Mouse (Mus musculus) layer of hippocampus, adult 8-10 months (tissue): Measurements from ENCODE around the gene Tmem30b. TPM values are rescaled to one million over a fixed set of nuclear protein-coding genes. Genes with fewer than 3 reads are reported as not detected.
A peak's percentile ranks its signal among the peaks of the same experiment; 100 is the strongest.
"Not testable (repeated sequence)": the region's sequence is repeated elsewhere in the genome, so short reads cannot be mapped to it uniquely, and the experiment has no call there.

Experiments used
- DNase-seq, 2 experiments: peaks; one replicate each; pipeline ENCODE4 v3.0.0; 2022; ENCODE audit warnings: low spot score in 2 of 2
- total RNA-seq, 4 experiments: library from RNA; stranded (reverse); gene quantifications; 2 replicates each; pipeline ENCODE4 v1.2.4; 2022

The Tmem30b gene
- under 1 TPM in 1 of 4 experiments, not detected in 3; 0.11 TPM for total RNA-seq

- DNase-seq = no peak
Measured at GRCm38 (mm10) chr12:73546086-73546711, at the start of gene Tmem30b. Gene Tmem30b, minus strand, starts transcription at chr12:73546392.

GRCm38 (mm10) chr12:73595226-73595625 is 49.0 kb upstream of the Tmem30b start:
- DNase-seq = no peak

DNA sequence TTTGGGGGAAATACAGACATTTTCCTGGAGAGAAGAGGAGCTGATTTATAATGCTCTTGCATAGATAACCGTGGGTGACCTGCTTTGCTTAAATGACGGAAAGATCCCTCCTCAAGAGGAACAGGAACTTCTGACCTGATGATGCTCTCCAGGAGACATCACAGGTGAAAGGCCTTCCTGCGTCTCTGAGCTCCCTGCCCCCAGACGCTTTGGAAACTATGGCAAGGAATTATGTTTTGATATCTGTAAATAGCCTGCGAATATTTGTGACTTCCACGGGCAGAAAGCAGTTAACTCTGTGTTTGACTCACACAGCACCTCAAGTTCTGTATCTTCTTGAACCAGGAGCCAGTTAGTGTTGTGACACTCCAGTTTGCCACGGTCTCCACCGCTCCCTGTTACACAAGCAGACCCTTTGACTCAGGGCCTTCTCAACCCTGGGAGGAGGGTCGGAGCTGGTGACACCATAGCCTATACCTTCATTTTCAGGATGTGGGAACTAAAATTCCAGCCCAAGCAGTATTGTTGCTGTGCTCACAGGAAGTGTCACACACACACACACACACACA is 48.1 kb upstream of the Tmem30b start:
- no peak for DNase-seq

DNA sequence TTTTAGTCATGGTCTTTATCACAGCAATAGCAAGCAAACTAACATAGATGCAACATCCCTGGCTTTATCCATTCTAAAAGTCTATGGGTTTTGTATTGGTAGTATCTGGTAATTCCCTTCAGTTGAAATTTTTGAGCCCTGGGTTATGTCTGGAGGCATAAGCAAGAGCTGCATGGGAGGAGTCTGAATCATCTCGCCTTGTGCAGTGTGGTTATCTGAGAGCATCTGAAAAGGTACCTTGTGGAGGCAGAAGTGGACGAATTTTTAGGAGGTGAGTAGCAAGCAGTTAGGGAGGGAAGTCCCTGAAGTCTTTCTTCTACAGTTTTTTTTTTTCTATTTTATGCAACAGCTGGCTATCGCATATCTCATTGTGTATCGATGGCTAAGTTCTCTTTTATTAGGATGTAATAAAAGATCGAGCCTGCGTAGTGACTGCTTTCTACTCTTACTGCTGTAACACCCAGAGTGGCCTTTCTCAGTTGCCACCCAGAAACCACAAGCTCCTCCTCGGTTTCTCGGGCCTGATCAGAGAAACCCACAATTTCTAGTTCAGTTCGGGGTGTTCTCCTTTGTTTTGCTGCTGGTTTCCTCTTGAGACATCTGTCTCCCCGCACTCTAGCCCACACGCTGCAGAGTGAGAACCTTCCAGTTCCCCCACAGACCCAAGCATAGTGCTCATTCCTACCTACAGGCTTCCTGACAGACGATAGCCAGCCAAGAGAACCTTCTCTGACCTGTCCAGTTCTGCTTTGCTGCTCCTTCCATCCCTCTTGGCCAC is 47.0 kb upstream of the Tmem30b start:
- no peak for DNase-seq

GRCm38 (mm10) chr12:73591625-73592024 is 45.4 kb upstream of the Tmem30b start:
- no peak for DNase-seq

- no peak for DNase-seq
Measured at GRCm38 (mm10) chr12:73590627-73591276, 44.6 kb upstream of the Tmem30b start.

DNA sequence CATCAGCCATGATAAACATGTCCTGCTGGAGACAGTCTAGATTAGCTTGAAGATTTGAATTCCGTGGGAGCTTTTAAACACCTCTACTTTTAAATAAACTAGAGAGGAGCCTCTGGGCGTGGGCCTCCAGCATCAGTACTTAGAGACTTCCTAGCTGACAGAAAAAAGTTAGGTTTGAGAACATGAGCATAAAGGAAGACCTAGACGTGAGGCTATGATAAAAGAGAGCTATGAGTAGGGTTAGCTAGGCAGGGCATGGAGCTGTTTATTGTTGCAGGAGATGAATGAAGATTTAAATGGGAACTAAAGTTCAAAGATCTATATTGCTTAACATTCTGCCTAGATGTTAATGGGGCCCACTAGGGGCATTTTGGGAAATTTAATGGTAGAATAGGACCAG is 41.1 kb upstream of the Tmem30b start:
- no peak for DNase-seq

GRCm38 (mm10) chr12:73585850-73586249 is 39.7 kb upstream of the Tmem30b start:
- DNase-seq = no peak

- DNase-seq = no peak
Measured at GRCm38 (mm10) chr12:73585241-73585801, 39.1 kb upstream of the Tmem30b start.

GRCm38 (mm10) chr12:73584610-73585240 is 38.5 kb upstream of the Tmem30b start, which contains the start of gene Prkch:
Gene Prkch, plus strand, starts transcription at chr12:73584796.
- peak in 1 of 2 experiments; percentile 20 for DNase-seq

GRCm38 (mm10) chr12:73583813-73584609 is 37.8 kb upstream of the Tmem30b start:
- no peak for DNase-seq

- no peak for DNase-seq
Measured at GRCm38 (mm10) chr12:73583318-73583717, 37.1 kb upstream of the Tmem30b start.

DNA sequence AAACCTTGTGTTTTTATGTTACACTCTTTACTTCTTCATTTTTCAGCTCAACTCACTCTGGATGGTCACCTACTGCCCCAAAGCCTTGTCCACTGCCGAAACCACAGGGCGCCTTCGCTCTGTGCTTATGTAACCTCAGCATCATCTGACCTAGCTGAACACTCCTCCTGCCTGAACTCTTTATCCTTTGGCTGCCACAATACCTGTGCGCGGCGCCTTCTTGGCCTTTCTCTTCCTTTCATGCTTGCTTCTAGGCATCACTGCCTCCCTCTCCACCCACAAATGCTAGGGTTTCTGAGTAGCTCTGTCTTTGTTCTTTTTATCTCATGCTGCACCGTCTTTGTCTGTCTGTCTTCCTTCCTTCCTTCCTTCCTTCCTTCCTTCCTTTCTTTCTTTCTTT is 34.6 kb upstream of the Tmem30b start:
- DNase-seq = no peak

DNA sequence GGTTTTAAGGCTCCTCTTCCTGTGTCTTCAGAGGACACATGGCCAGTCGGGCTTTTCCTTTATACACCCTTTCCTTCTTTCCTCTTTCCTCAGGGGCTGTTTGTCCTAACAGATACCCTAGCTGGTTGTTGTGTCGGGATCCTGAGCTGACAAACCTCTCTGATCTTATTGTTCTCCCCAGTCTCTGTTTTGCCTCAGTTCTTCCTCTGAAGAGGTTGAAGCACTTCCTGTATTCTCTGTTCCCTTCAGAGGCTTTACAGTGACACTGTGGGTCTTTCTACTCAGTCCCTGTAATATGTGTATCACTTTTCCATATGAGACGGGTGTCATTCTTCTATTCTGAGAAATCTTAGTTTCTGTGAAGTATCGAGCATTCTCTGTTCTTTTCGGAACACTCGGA is 31.9 kb upstream of the Tmem30b start:
- DNase-seq = no peak

DNA sequence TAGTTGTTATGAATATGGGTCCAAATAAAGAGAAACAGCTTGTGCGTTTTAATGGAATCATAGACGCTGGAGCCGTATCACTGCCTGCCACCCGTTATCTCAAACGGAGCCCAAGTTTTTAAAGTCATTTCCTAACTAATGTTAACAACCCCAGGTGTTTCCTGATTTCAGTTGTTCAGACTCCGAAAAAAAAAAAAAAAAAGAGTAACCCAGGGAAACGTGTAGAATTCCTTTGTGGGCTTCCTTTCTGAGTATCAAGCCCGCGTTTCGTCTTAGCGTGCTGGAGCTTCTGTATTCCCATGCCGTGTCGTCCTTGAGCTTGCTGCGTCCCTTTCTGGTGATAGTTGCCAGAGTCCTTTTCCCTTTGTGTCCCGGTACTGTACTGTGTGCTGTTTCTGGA is 28.4 kb upstream of the Tmem30b start:
- no peak for DNase-seq

DNA sequence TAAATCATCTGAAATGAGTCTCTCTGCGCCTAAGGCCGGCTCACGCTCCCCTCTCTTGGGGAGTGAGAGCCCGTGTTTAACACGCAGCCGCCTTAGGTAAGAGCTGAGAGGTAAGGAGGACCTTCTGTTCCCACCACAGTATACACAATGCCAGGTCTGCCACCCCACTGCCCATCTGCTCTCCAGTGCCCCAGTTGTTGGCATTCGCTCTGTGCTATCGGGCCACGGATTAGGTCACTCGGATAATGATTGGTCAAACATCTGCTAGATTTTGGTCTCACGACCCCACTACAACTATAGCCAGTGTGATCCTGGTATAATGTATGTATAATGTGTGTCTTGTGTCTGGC is 19.4 kb upstream of the Tmem30b start:
- DNase-seq = no peak

DNA sequence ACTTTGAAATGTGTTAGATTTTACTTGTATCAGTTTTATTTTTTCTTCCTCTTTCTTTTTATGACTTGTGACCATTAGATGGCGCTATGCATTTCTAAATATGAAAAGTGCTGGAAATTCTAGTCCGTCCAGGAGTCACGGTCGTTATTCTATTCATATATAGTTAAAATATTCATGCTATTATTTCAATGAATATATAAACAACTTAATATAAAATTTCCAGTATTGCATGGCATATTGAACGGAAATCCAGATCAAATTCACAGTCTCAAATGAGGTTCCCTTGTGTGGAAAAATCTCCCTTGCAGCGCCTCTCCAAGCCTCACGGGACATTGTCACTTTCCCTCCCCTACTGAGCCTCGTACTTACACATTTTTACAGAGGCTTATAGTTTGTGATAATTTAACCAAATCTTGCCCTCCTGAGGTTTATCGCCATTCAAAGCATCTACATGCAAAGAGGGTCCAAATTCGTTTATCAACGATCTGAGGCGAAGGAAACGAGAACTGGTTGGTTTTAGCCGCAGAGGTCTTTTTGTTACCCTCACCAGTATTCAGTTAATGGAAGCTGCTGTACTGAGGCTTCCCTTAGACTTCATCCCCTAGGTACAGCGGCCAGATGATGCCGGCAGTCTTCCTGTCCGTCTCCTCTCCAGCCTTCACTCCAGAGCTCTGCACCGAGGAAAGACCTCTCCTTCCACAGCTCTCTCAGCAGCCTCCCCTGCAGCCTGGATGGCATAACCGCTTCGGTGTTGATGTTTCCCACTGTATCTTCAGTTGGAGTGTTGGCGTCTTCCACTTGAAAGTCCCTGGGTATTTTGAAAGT is 18.8 kb upstream of the Tmem30b start:
- DNase-seq = no peak

DNA sequence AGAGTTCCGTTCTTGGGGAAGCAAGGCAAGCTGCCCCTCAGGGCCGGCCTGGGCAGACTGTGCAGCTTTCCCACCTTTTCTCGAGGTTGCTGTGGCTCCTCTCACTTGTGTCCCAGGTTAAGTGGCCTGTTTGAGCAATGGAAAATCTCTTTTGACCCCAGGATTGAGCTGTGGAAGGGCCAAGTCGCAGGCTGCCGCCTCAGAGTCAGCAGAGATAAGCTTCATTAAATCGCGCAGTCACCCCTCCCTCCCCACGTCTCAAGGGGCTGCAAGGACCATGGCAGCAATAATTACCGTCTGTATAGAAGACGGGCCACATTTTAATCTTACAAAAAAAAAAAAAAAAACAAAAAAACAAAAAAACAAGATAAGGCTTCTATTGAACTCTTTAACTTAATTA is 18.0 kb upstream of the Tmem30b start:
- DNase-seq = no peak

DNA sequence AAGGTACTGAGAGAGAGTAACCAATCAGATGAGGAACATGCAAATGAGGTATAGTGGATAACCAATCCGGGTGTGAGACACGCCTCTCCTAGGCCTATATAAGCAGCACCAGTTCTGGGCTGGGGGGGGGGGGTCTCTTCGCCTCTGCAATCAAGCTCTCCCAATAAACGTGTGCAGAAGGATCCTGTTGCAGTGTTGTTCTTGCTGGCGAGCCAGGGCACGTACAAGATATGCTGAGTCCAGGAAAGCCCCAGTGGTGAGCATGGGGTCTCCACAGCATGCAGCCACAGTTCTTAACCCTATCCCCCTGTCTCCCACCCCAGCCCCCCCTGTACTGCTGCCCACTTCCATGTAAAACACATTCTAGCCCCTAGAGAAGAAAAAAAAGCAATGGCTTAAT is 16.9 kb upstream of the Tmem30b start:
- DNase-seq = not testable (repeated sequence)

DNA sequence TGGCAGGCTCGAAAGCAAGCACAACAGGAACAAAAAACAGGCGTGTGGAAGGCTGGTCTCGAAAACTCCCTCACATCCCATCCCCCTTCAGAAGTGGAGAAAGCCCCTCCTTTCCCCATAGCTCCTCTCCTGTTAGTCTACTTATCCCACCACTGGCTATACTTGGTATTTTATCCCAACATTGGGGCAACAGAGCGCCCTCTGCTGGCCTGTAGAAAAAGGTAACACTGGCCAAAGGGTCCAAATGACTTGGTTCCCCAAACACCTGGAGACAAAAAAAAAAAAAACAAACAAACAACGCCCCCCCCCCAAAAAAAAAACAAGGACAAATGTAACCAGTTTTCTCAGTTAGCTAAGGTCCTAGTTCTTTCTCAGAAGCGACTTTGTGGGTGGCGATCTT is 13.9 kb upstream of the Tmem30b start:
- no peak for DNase-seq
